Mouse (Mus musculus): ENCODE measurements around the gene Podxl2.

Podxl2 gene

GRCm38 (mm10) chr6:88842731-88843151, 32.1 kb downstream of the Podxl2 start:
- TF ChIP-seq GATA4 (IDR thresholded peaks at IDR 0.05; ENCODE audit: insufficient replicate concordance, low read length), result no peak

GRCm38 (mm10) chr6:88841781-88842689, 32.8 kb downstream of the Podxl2 start, which contains the start of gene Abtb1:
TSS of gene Abtb1 (minus strand) at chr6:88841984.
- peak; percentile 10; the same call in 1 of the 2 replicates for TF ChIP-seq GATA4 (IDR thresholded peaks at IDR 0.05; ENCODE audit: insufficient replicate concordance, low read length)

- no peak for TF ChIP-seq GATA4 (IDR thresholded peaks at IDR 0.05; ENCODE audit: insufficient replicate concordance, low read length)
Observed at GRCm38 (mm10) chr6:88841514-88841780, 33.4 kb downstream of the Podxl2 start.

GRCm38 (mm10) chr6:88840791-88841513, 33.9 kb downstream of the Podxl2 start:
- TF ChIP-seq GATA4 (IDR thresholded peaks at IDR 0.05; ENCODE audit: insufficient replicate concordance, low read length), result no peak

GRCm38 (mm10) chr6:88840211-88840610, 34.6 kb downstream of the Podxl2 start:
- TF ChIP-seq GATA4 (IDR thresholded peaks at IDR 0.05; ENCODE audit: insufficient replicate concordance, low read length), result no peak

GRCm38 (mm10) chr6:88839135-88839970, 35.5 kb downstream of the Podxl2 start:
- no peak for TF ChIP-seq GATA4 (IDR thresholded peaks at IDR 0.05; ENCODE audit: insufficient replicate concordance, low read length)

GRCm38 (mm10) chr6:88838613-88839012, 36.2 kb downstream of the Podxl2 start:
- no peak for TF ChIP-seq GATA4 (IDR thresholded peaks at IDR 0.05; ENCODE audit: insufficient replicate concordance, low read length)

GRCm38 (mm10) chr6:88837999-88838398, 36.8 kb downstream of the Podxl2 start:
- no peak for TF ChIP-seq GATA4 (IDR thresholded peaks at IDR 0.05; ENCODE audit: insufficient replicate concordance, low read length)

- TF ChIP-seq GATA4 (IDR thresholded peaks at IDR 0.05; ENCODE audit: insufficient replicate concordance, low read length), result no peak
Observed at GRCm38 (mm10) chr6:88836178-88836819, 38.5 kb downstream of the Podxl2 start.

- no peak for TF ChIP-seq GATA4 (IDR thresholded peaks at IDR 0.05; ENCODE audit: insufficient replicate concordance, low read length)
Observed at GRCm38 (mm10) chr6:88835047-88835446, 39.8 kb downstream of the Podxl2 start.

GRCm38 (mm10) chr6:88833340-88834140, 41.3 kb downstream of the Podxl2 start:
- no peak for TF ChIP-seq GATA4 (IDR thresholded peaks at IDR 0.05; ENCODE audit: insufficient replicate concordance, low read length)

GRCm38 (mm10) chr6:88832663-88833062, 42.2 kb downstream of the Podxl2 start:
- no peak for TF ChIP-seq GATA4 (IDR thresholded peaks at IDR 0.05; ENCODE audit: insufficient replicate concordance, low read length)

- TF ChIP-seq GATA4 (IDR thresholded peaks at IDR 0.05; ENCODE audit: insufficient replicate concordance, low read length), result no peak
Observed at GRCm38 (mm10) chr6:88831456-88831855, 43.4 kb downstream of the Podxl2 start.

GRCm38 (mm10) chr6:88830112-88830702, 44.6 kb downstream of the Podxl2 start:
- TF ChIP-seq GATA4 (IDR thresholded peaks at IDR 0.05; ENCODE audit: insufficient replicate concordance, low read length), result no peak
